Mouse (Mus musculus) heart, embryonic 10.5 days (tissue): ENCODE results near the gene Gas8. TPM values are rescaled to one million over a fixed set of nuclear protein-coding genes. Genes with fewer than 3 reads are reported as not detected.
"Not testable (repeated sequence)": the region's sequence is repeated elsewhere in the genome, so short reads cannot be mapped to it uniquely, and the experiment has no call there.

Source experiments
- DNase-seq: peaks from one replicate; pipeline ENCODE4 v3.0.0-alpha.2; 2017; ENCODE audit warnings: low spot score
- H3K27ac ChIP-seq: fragments of 300-500 bp; sonication (generic); 2 replicates; pipeline ENCODE4 v1.5.1; 2016; ENCODE audit warnings: mild to moderate bottlenecking
- H3K27me3 ChIP-seq: fragments of 300-500 bp; sonication (generic); 2 replicates; pipeline ENCODE4 v1.6.1; 2016; ENCODE audit warnings: mild to moderate bottlenecking; ENCODE audit not compliant: poor library complexity, insufficient read depth, severe bottlenecking
- H3K36me3 ChIP-seq: fragments of 300-500 bp; sonication (generic); 2 replicates; pipeline ENCODE4 v1.6.1; 2016; ENCODE audit warnings: mild to moderate bottlenecking, moderate library complexity
- H3K4me1 ChIP-seq: fragments of 300-500 bp; sonication (generic); 2 replicates; pipeline ENCODE4 v1.6.1; 2016; ENCODE audit warnings: mild to moderate bottlenecking
- H3K4me3 ChIP-seq: fragments of 300-500 bp; sonication (generic); 2 replicates; pipeline ENCODE4 v1.5.1; 2016; ENCODE audit warnings: mild to moderate bottlenecking, moderate library complexity
- H3K9me3 ChIP-seq: fragments of 300-500 bp; sonication (generic); 2 replicates; pipeline ENCODE4 v1.6.1; 2016; ENCODE audit warnings: mild to moderate bottlenecking, moderate library complexity
- WGBS: fragments of 180-500 bp; shearing (Covaris S2); methylation state at CpG from one replicate; pipeline ENCODE4 v1.1.7; 2016; 5-methylcytosine and 5-hydroxymethylcytosine counted together
- polyA plus RNA-seq: library from polyadenylated mRNA; unstranded; fragments of >200 nt; fragmentation: Nextera tagmentation; extraction: Ambion mirVana; gene quantifications from 2 replicates; pipeline ENCODE4 v1.2.1, GENCODE M21; 2016

The Gas8 gene
- 17.9 and 27.4 TPM in 2 replicates for polyA plus RNA-seq

DNA sequence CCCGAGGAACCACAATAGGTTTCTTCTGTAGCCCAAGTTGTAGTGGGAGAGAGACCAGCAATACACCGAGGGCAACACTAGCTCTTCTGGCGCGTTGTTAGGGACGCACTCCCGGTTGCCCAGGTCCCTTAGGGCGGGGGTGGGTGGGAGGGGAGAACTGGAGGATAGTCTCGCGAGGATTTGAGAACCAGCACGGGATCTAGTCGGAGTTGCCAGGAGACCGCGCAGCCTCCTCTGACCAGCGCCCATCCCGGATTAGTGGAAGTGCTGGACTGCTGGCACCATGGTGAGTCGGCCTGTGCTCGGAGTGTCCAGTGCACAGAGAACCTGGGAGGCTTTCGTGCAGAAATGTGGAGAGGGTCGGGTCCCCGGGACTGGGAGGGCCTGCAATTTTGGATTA, at the start of gene Gas8:
Gene Gas8 (plus strand): TSS at position 168 of the 400 bp plus-strand sequence.
- H3K27me3 ChIP-seq = peaks cover 36% of the 10 kb centered on the region
- H3K4me3 ChIP-seq = peak within 1 kb of the TSS; percentile 76
- under 1% methylated on average over 20 of the region's 20 CpGs for WGBS
- peaks cover 33% of the 10 kb centered on the region for H3K36me3 ChIP-seq
- H3K4me1 ChIP-seq = peaks cover 34% of the 10 kb centered on the region
- H3K9me3 ChIP-seq = no peaks in the 10 kb centered on the region
- H3K27ac ChIP-seq = peak within 1 kb of the TSS; percentile 68; the same call in 1 of the 2 replicates
- DNase-seq = peak; percentile 97

DNA sequence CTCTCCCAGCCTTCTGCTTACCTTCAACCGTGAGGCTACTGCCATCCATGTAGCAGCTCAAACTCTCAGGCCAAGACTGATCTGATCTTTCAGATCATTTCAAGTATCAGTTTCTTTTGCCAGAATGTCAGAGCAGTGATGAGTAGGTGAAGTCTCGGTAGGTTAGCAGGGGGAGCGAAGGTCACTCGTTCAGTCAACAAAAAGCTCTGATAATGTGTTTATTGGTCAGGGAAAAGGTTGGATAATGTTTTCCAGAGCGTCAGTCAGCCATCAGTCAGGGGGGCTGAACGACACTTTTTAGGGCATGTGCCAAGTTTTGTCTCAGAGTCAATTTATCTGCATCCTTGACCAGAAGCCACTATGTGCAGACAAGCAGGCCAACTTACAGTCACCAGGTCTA, 45.6 kb upstream of the Gas8 start:
- WGBS = 70% methylated on average over 6 of the region's 6 CpGs
- not testable (repeated sequence) for H3K4me3 ChIP-seq, H3K9me3 ChIP-seq, H3K36me3 ChIP-seq, H3K27me3 ChIP-seq, H3K27ac ChIP-seq, DNase-seq
- peaks cover 15% of the 10 kb centered on the region for H3K4me1 ChIP-seq

DNA sequence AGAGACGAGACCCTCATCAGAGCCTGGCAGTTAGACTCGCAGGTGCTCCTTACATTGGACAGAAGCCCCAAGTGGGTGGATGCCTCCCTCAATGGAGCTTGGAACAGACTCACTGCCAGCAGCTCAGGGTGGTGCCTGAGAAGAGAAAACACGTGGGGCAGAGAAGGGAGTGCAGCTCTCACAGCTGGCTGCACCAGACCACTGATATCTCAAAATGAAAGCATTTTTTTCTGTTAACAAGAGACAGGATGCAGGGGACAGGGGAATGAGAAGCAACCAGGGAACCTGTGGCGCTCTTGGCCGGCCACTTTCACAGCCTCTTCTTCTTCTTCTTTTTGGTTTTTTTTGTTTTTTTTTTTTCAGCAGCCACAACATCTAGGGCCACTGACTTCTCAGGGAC, 44.1 kb upstream of the Gas8 start:
- H3K4me1 ChIP-seq = peaks cover 26% of the 10 kb centered on the region
- not testable (repeated sequence) for DNase-seq, H3K4me3 ChIP-seq, H3K27me3 ChIP-seq, H3K36me3 ChIP-seq, H3K9me3 ChIP-seq, H3K27ac ChIP-seq
- WGBS = 62% methylated on average over 5 of the region's 5 CpGs

DNA sequence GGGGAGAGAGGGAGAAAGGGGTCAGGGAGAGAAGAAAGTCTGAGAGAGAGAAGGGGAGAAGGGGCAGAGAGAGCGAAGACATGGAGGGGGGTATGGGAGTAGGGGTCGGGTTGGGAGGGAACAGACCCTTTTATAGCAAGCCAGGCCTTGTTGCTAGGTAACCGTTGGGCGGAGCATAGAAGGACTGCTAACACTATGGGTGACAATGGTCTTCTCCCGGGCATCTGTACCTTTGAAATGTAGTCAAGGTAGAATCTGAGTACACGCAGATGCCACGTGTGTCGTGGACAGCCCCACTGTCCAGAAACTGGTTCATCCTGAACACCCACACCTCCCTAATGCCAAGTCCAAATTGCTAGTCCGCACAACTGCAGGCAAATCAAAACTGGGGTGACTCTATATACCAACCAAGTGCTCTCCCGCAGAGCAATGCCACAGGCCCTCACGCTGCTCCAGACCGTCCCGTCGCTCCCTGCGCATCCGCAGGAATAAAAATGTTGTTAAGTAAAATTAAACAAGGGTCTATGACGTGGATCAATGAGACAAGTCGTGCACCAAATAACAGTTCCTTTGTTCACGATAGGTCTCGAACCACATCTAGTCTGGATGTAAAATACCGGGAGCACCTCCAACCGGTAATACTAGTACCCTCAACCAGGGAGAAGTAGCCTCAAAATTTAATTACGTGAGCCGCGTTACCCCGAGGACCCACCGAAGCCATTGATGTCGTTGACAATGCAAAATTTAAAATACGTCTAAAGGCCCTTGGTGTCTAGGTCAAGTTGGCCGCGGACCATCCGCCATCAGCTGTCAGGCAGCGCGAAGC, 41.5 kb upstream of the Gas8 start:
- no peaks in the 10 kb centered on the region for H3K27me3 ChIP-seq
- H3K4me1 ChIP-seq = peaks cover 26% of the 10 kb centered on the region
- DNase-seq = no peak
- H3K36me3 ChIP-seq = peaks cover 23% of the 10 kb centered on the region
- WGBS = 12% methylated on average over 34 of the region's 34 CpGs
- no peaks in the 10 kb centered on the region for H3K9me3 ChIP-seq
- H3K27ac ChIP-seq = peak overlapping the region; percentile 99
- peak overlapping the region; percentile 97 for H3K4me3 ChIP-seq

DNA sequence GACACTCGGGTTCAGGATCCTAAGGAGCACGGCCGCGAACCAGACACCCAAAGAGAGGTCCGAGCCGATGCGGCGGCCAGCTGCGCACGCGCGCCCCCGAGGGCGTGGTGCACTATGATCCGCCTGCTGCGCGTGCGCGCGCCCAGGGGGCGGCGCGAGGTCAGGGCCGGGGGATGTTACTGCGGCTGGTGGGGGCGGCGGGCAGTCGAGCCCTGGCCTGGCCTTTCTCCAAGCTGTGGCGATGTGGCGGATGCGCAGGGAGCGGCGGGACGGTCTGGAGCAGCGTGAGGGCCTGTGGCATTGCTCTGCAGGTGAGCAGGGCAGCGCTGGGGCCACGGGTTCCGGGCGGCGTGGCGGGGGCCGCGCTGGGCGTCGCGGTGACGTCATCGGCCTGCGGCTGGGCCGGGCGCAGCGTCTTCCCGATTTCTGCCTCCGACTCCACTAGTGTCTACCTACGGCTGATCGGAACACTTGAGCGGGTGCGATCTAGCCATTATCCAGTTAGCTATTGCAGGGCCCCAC, 40.8 kb upstream of the Gas8 start, which contains the start of gene Afg3l1:
Gene Afg3l1 (plus strand): TSS at position 167 of the 522 bp plus-strand sequence.
- Histone ChIP-seq H3K9me3 (no peaks in the 10 kb centered on the region), H3K27ac (peak within 1 kb of the TSS; percentile 99), H3K4me1 (peaks cover 26% of the 10 kb centered on the region), H3K27me3 (no peaks in the 10 kb centered on the region), H3K4me3 (peak within 1 kb of the TSS; percentile 97), H3K36me3 (peaks cover 30% of the 10 kb centered on the region)
- DNase-seq = peak; percentile 94
- WGBS = under 1% methylated on average over 58 of the region's 58 CpGs

DNA sequence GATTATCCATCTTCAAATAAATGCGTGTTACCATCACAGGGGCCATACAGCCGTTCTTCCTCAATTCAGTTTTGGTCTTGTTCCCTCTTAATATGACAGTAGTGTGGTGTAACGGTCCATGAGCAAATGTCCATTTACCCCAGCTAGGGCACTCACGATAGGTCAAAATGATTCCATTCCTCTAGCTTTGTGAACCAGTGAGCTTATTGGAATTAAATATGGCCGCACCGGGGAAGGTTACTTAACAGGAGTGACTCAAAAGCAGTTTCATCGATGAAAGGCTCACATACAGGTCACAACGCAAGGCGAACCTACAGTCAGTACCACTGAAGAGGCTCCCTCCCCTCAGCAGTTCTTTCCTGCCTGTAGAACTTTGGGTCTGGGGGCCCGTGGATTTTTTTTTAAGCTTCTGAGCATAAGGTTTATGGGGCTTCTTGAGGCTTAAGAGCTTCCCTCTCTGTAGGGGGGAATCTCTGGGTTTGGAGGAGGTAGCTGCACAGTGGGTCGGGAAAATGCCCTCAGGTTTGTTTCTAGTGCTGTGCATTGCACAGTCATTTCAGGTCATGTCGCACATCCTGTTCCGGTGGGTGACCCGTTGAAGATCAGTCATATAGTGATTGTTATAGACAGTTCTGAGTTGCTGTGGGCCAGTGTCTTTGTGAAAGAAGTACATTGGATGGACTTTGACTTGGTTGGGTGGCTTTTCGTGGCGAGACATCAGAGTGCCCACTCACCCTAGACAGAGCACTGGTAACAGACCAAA, 40.0 kb upstream of the Gas8 start:
- WGBS = 37% methylated on average over 16 of the region's 16 CpGs
- Histone ChIP-seq H3K36me3 (peaks cover 34% of the 10 kb centered on the region), H3K27me3 (no peaks in the 10 kb centered on the region), H3K4me3 (peak overlapping the region; percentile 97), H3K27ac (peak overlapping the region; percentile 99), H3K9me3 (no peaks in the 10 kb centered on the region), H3K4me1 (peaks cover 26% of the 10 kb centered on the region)
- DNase-seq = no peak

DNA sequence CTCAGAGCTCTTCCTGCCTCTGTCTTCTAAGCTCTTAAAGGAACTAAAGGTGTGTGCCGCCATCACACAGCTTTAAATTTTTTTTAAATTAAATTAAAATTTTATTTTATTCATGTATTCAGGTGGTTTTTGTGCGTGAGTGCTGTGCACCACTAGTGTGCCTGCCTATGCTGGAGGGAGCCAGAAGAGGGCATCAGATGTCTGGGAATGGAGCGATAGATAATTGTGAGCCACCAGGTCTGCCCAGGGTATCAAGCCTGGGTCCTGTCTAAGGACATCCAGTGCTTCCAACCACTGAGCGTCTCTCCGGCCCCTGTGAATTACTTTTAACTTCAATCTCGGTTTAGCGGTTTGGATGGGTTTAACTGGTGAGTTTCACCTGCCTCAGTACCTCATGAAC, 36.0 kb upstream of the Gas8 start:
- no peak for DNase-seq
- WGBS = 84% methylated on average over 7 of the region's 7 CpGs

DNA sequence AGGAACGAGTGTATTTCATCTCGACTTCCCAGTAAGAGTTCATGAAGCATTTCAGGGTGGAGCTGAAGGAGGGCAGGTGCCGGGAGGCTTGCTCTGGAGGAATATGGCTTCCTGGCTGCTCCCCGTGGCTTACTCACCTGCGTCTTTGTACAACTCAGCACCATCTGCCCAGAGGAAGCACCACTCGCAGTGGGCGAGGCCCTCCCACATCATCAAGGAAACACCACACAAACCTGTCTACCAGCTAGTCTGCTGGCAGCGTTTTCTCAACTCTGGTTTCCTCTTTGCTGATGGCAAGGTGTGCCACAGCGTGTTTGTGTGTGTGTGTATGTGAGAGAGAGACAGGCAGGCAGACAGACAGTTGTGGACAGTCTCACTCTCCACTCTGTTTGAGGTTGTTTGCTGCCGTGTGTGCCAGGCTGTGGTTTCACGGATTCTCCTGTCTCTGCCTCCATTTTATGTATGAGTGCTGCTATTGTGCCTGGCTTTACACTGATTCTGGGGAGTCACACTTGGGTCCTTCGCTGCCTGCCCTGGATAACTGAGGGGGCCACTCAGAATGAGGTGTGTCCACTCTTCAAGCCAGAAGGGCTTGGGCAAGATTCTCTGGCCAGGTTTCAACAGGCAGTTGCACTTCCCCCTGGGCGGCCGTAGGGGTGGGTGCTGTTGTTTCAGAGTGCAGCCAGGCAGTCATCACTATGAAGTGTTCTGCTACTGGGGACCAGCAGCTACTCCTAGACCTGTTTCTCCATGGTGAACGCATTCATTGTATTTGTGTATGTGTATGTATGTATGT, 27.2 kb upstream of the Gas8 start:
- DNase-seq = no peak
- Histone ChIP-seq H3K36me3 (peaks cover 98% of the 10 kb centered on the region), H3K27me3 (no peaks in the 10 kb centered on the region), H3K4me3 (no peak overlapping the region), H3K27ac (no peak overlapping the region), H3K9me3 (no peaks in the 10 kb centered on the region), H3K4me1 (no peaks in the 10 kb centered on the region)
- 92% methylated on average over 15 of the region's 15 CpGs for WGBS

More for the DNA sequence above, 36.0 kb upstream of the Gas8 start:
- no peak overlapping the region for H3K27ac ChIP-seq
- H3K4me3 ChIP-seq = no peak overlapping the region
- H3K36me3 ChIP-seq = peaks cover 73% of the 10 kb centered on the region
- peaks cover 14% of the 10 kb centered on the region for H3K4me1 ChIP-seq
- H3K9me3 ChIP-seq = no peaks in the 10 kb centered on the region
- no peaks in the 10 kb centered on the region for H3K27me3 ChIP-seq

DNA sequence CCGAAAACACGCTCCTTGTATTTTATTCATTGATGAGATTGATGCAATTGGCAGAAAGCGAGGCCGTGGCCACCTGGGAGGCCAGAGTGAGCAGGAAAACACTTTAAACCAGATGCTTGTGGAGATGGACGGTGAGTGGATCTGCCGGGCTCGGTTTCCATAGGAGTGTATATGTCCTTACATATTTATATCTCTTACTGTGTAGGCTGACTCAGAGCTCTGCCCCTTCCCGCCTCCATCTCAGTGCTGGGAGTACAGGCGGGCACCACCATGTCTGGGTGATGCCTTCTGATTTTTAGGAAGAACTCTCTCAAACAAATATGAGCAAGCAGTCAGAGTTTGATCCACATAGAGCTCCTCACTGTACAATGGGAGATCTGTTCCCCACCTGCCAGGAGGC, 25.7 kb upstream of the Gas8 start:
- Histone ChIP-seq H3K27ac (no peak overlapping the region), H3K36me3 (peaks cover 98% of the 10 kb centered on the region)
- 94% methylated on average over 9 of the region's 9 CpGs for WGBS

DNA sequence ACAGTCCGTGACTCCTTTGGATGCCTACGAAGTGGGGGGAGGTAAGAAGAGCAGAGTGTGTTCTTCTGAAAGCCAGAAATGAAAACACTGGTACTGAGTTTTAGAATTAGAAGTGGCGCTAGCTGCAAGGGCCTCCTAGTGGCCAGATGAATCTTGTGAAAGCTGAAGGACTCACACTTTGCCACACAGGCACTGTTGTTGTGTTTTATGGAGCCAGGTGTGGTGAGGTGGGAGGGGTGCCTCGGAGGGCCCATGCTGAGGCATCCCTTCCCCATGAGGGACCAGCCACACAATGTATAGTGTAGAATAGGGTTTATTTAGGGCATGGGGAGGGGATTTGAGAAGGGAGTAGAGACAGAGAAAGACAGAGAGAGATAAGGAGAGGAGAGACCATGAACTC, 20.9 kb upstream of the Gas8 start:
- no peak for DNase-seq
- Histone ChIP-seq H3K4me1 (no peaks in the 10 kb centered on the region), H3K4me3 (no peak overlapping the region), H3K27ac (no peak overlapping the region), H3K9me3 (no peaks in the 10 kb centered on the region), H3K36me3 (peaks cover 99% of the 10 kb centered on the region), H3K27me3 (no peaks in the 10 kb centered on the region)
- WGBS = 90% methylated on average over 4 of the region's 4 CpGs

More for the DNA sequence above, 25.7 kb upstream of the Gas8 start:
- no peaks in the 10 kb centered on the region for H3K9me3 ChIP-seq
- no peaks in the 10 kb centered on the region for H3K27me3 ChIP-seq
- H3K4me3 ChIP-seq = no peak overlapping the region
- no peaks in the 10 kb centered on the region for H3K4me1 ChIP-seq
- DNase-seq = no peak

DNA sequence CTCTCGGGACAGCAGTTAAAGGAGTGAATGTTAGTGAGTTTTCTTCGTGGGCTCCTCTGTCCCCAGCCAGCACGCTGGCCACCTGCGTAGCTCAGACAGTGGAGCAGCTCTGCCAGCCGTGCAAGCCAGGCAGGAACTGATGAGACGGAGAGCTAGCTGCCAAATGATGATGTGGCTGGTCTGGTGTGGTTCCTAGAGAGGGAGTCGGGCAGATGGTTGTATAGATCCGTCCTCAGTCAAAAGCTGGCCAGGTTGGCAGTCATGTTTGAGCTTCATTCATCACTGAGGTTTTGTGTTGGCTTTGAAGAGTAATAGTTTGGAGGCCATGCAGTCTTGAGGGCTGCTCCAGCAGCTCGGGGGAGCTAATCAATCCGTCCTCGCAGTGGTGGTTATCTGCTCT, 19.7 kb upstream of the Gas8 start:
- no peaks in the 10 kb centered on the region for H3K4me1 ChIP-seq
- H3K36me3 ChIP-seq = peaks cover 99% of the 10 kb centered on the region
- H3K27ac ChIP-seq = no peak overlapping the region
- 86% methylated on average over 11 of the region's 11 CpGs for WGBS
- H3K27me3 ChIP-seq = no peaks in the 10 kb centered on the region
- no peak overlapping the region for H3K4me3 ChIP-seq
- DNase-seq = no peak
- H3K9me3 ChIP-seq = 0 out of 2 replicates have a peak, but pooled peaks cover 4% of the 10 kb centered on the region

DNA sequence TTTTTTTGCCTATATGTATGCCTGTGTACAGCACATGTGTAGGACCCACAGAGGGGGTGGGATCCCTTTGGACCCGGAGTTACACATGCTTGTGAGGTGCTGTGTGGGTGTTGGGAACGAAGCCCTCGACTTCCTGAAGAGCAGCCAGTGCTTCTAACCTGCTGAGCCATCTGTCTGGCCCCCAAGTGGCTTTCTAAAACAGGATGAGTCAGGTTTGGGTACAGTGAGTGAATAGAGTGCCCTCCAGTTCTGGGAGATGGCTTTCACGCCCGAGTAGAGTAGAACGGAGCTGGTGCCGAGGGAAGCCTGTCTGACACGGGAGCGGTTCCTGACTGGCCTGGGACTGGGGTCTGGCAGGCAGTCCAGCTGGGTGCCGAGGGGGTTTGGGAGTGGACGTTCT, 19.1 kb upstream of the Gas8 start:
- DNase-seq = no peak
- Histone ChIP-seq H3K4me1 (no peaks in the 10 kb centered on the region), H3K4me3 (no peak overlapping the region), H3K27ac (no peak overlapping the region), H3K9me3 (0 out of 2 replicates have a peak, but pooled peaks cover 4% of the 10 kb centered on the region), H3K27me3 (no peaks in the 10 kb centered on the region), H3K36me3 (peaks cover 99% of the 10 kb centered on the region)
- WGBS = 96% methylated on average over 11 of the region's 11 CpGs
